Mouse (Mus musculus): ENCODE measurements at regions not wholly inside any gene's neighbourhood (a gene's known extent, or its start where the extent isn't known, plus 50 kb on each side); places are given as distances from the start of the nearest gene placed in this dataset.

- TF ChIP-seq POLR2A (IDR thresholded peaks at IDR 0.05; ENCODE audit: insufficient read depth, low read depth, low read length) (no peak), CTCF (IDR thresholded peaks at IDR 0.05) (no peak), EP300 (IDR thresholded peaks at IDR 0.05; ENCODE audit: insufficient read depth, low read depth, low read length) (no peak)
Measured at GRCm38 (mm10) chrX:57938248-57938836, 84.2 kb upstream of the Zic3 start.
